Mouse (Mus musculus) embryonic facial prominence, embryonic 15.5 days (tissue): ENCODE measurements around the gene Wnt7a. TPM values are rescaled to one million over a fixed set of nuclear protein-coding genes. Genes with fewer than 3 reads are reported as not detected.

Source experiments
- ATAC-seq: fragments of 200-750 bp; cut with Nextera tagmentation; 2 replicates; pipeline ENCODE4 v1.8.0; 2017; ENCODE audit warnings: low read depth, moderate TSS enrichment; ENCODE audit not compliant: insufficient number of reproducible peaks, low FRiP score, low TSS enrichment
- H3K27ac ChIP-seq: fragments of 300-500 bp; sonication (generic); replicated peaks from 2 replicates; pipeline ENCODE4 v1.5.1; 2015; ENCODE audit warnings: mild to moderate bottlenecking, inconsistent platforms
- H3K27me3 ChIP-seq: fragments of 300-500 bp; sonication (generic); 2 replicates; pipeline ENCODE4 v1.6.1; 2015; ENCODE audit warnings: inconsistent platforms
- H3K36me3 ChIP-seq: fragments of 300-500 bp; sonication (generic); 2 replicates; pipeline ENCODE4 v1.6.1; 2015; ENCODE audit warnings: mild to moderate bottlenecking, inconsistent platforms
- H3K4me1 ChIP-seq: fragments of 300-500 bp; sonication (generic); 2 replicates; pipeline ENCODE4 v1.6.1; 2015; ENCODE audit warnings: inconsistent platforms
- H3K4me2 ChIP-seq: fragments of 300-500 bp; sonication (generic); replicated peaks from 2 replicates; pipeline ENCODE4 v1.6.1; 2015; ENCODE audit warnings: mild to moderate bottlenecking, inconsistent platforms
- H3K4me3 ChIP-seq: fragments of 300-500 bp; sonication (generic); replicated peaks from 2 replicates; pipeline ENCODE4 v1.5.1; 2015; ENCODE audit warnings: mild to moderate bottlenecking, inconsistent platforms
- H3K9ac ChIP-seq: fragments of 300-500 bp; sonication (generic); 2 replicates; pipeline ENCODE4 v1.6.1; 2015; ENCODE audit warnings: inconsistent platforms
- H3K9me3 ChIP-seq: fragments of 300-500 bp; sonication (generic); replicated peaks from 2 replicates; pipeline ENCODE4 v1.6.1; 2016; ENCODE audit warnings: inconsistent platforms
- WGBS: fragments of 180-500 bp; shearing (Covaris S2); methylation state at CpG from one replicate; pipeline ENCODE4 v1.1.7; 2015; 5-methylcytosine and 5-hydroxymethylcytosine counted together
- polyA plus RNA-seq: library from polyadenylated mRNA; unstranded; fragments of >200 nt; fragmentation: Nextera tagmentation; extraction: Ambion mirVana; gene quantifications from 2 replicates; pipeline ENCODE4 v1.2.1, GENCODE M21; 2015

Wnt7a gene
- polyA plus RNA-seq = 0.66 and 1.1 TPM in 2 replicates

GRCm38 (mm10) chr6:91410961-91411368 is at the start of gene Wnt7a:
Gene Wnt7a (minus strand): TSS chr6:91411363.
- Histone ChIP-seq H3K9ac (0 out of 2 replicates have a peak within 1 kb of the TSS, but pooled peaks have one; percentile 18), H3K27me3 (peaks cover 87% of the 10 kb centered on the region), H3K9me3 (no peaks in the 10 kb centered on the region), H3K4me3 (peak within 1 kb of the TSS; percentile 53), H3K36me3 (no peaks in the 10 kb centered on the region), H3K27ac (no peak within 1 kb of the TSS), H3K4me2 (peak within 1 kb of the TSS; percentile 98), H3K4me1 (peaks cover 27% of the 10 kb centered on the region)
- under 1% methylated on average over 51 of the region's 51 CpGs for WGBS
- ATAC-seq = peak; percentile 10; the same call in 1 of the 2 replicates

GRCm38 (mm10) chr6:91459471-91459870 is 48.3 kb upstream of the Wnt7a start:
- Histone ChIP-seq H3K9me3 (no peaks in the 10 kb centered on the region), H3K4me3 (no peak overlapping the region), H3K36me3 (peaks cover 15% of the 10 kb centered on the region; the same call in 1 of the 2 replicates), H3K4me1 (no peaks in the 10 kb centered on the region), H3K27me3 (no peaks in the 10 kb centered on the region), H3K9ac (no peak overlapping the region), H3K4me2 (no peak overlapping the region), H3K27ac (no peak overlapping the region)
- WGBS = 82% methylated on average over 1 of the region's 1 CpGs
- no peak for ATAC-seq

- no peak for ATAC-seq
Observed at GRCm38 (mm10) chr6:91454546-91454945, 43.4 kb upstream of the Wnt7a start.

GRCm38 (mm10) chr6:91452056-91452455 is 40.9 kb upstream of the Wnt7a start:
- Histone ChIP-seq H3K27me3 (0 out of 2 replicates have a peak, but pooled peaks cover 4% of the 10 kb centered on the region), H3K36me3 (no peaks in the 10 kb centered on the region), H3K9ac (no peak overlapping the region), H3K4me3 (no peak overlapping the region), H3K27ac (no peak overlapping the region), H3K4me2 (no peak overlapping the region), H3K4me1 (no peaks in the 10 kb centered on the region), H3K9me3 (no peaks in the 10 kb centered on the region)
- 44% methylated on average over 1 of the region's 1 CpGs for WGBS
- ATAC-seq = no peak

More at GRCm38 (mm10) chr6:91454546-91454945, 43.4 kb upstream of the Wnt7a start:
- Histone ChIP-seq H3K4me3 (no peak overlapping the region), H3K9me3 (no peaks in the 10 kb centered on the region), H3K27me3 (no peaks in the 10 kb centered on the region), H3K4me1 (no peaks in the 10 kb centered on the region), H3K27ac (no peak overlapping the region), H3K36me3 (no peaks in the 10 kb centered on the region), H3K4me2 (no peak overlapping the region), H3K9ac (no peak overlapping the region)
- WGBS = 40% methylated on average over 5 of the region's 5 CpGs

- Histone ChIP-seq H3K4me1 (no peaks in the 10 kb centered on the region), H3K9me3 (no peaks in the 10 kb centered on the region), H3K27ac (no peak overlapping the region), H3K9ac (no peak overlapping the region), H3K36me3 (no peaks in the 10 kb centered on the region), H3K27me3 (0 out of 2 replicates have a peak, but pooled peaks cover 4% of the 10 kb centered on the region), H3K4me2 (no peak overlapping the region), H3K4me3 (no peak overlapping the region)
- ATAC-seq = no peak
- 57% methylated on average over 3 of the region's 3 CpGs for WGBS
Observed at GRCm38 (mm10) chr6:91449472-91450225, 38.5 kb upstream of the Wnt7a start.

- no peak overlapping the region for H3K4me3 ChIP-seq
- H3K9ac ChIP-seq = no peak overlapping the region
- 0 out of 2 replicates have a peak, but pooled peaks cover 4% of the 10 kb centered on the region for H3K27me3 ChIP-seq
- WGBS = 81% methylated on average over 3 of the region's 3 CpGs
- H3K36me3 ChIP-seq = no peaks in the 10 kb centered on the region
- H3K9me3 ChIP-seq = no peaks in the 10 kb centered on the region
- no peak overlapping the region for H3K27ac ChIP-seq
- ATAC-seq = no peak
- H3K4me1 ChIP-seq = peaks cover 6% of the 10 kb centered on the region
- H3K4me2 ChIP-seq = no peak overlapping the region
Observed at GRCm38 (mm10) chr6:91445316-91445715, 34.2 kb upstream of the Wnt7a start.

GRCm38 (mm10) chr6:91441145-91441662 is 30.0 kb upstream of the Wnt7a start:
- peak overlapping the region; percentile 92 for H3K4me2 ChIP-seq
- peaks cover 10% of the 10 kb centered on the region; the same call in 1 of the 2 replicates for H3K27me3 ChIP-seq
- H3K36me3 ChIP-seq = no peaks in the 10 kb centered on the region
- 2% methylated on average over 19 of the region's 19 CpGs for WGBS
- H3K4me1 ChIP-seq = peaks cover 6% of the 10 kb centered on the region
- H3K27ac ChIP-seq = peak overlapping the region; percentile 58; the same call in 1 of the 2 replicates
- peak overlapping the region; percentile 46 for H3K9ac ChIP-seq
- no peaks in the 10 kb centered on the region for H3K9me3 ChIP-seq
- ATAC-seq = peak; percentile 40; the same call in 1 of the 2 replicates
- peak overlapping the region; percentile 70 for H3K4me3 ChIP-seq

- no peaks in the 10 kb centered on the region for H3K36me3 ChIP-seq
- ATAC-seq = peak; percentile 94
- peak overlapping the region; percentile 70 for H3K4me3 ChIP-seq
- peaks cover 10% of the 10 kb centered on the region; the same call in 1 of the 2 replicates for H3K27me3 ChIP-seq
- peak overlapping the region; percentile 46 for H3K9ac ChIP-seq
- peaks cover 6% of the 10 kb centered on the region for H3K4me1 ChIP-seq
- no peaks in the 10 kb centered on the region for H3K9me3 ChIP-seq
- H3K27ac ChIP-seq = peak overlapping the region; percentile 58
- 2% methylated on average over 30 of the region's 30 CpGs for WGBS
- H3K4me2 ChIP-seq = peak overlapping the region; percentile 92
Observed at GRCm38 (mm10) chr6:91440474-91441144, 29.4 kb upstream of the Wnt7a start.

GRCm38 (mm10) chr6:91424151-91424550 is 13.0 kb upstream of the Wnt7a start:
- Histone ChIP-seq H3K4me2 (no peak overlapping the region), H3K9me3 (no peaks in the 10 kb centered on the region), H3K4me1 (no peaks in the 10 kb centered on the region), H3K9ac (no peak overlapping the region), H3K27ac (no peak overlapping the region), H3K36me3 (no peaks in the 10 kb centered on the region), H3K4me3 (no peak overlapping the region), H3K27me3 (peaks cover 8% of the 10 kb centered on the region)
- WGBS = 47% methylated on average over 4 of the region's 4 CpGs
- no peak for ATAC-seq

GRCm38 (mm10) chr6:91421629-91422028 is 10.5 kb upstream of the Wnt7a start:
- no peak overlapping the region for H3K4me3 ChIP-seq
- H3K4me1 ChIP-seq = no peaks in the 10 kb centered on the region
- no peak overlapping the region for H3K9ac ChIP-seq
- no peak overlapping the region for H3K27ac ChIP-seq
- H3K4me2 ChIP-seq = no peak overlapping the region
- peaks cover 18% of the 10 kb centered on the region for H3K27me3 ChIP-seq
- H3K9me3 ChIP-seq = no peaks in the 10 kb centered on the region
- WGBS = 59% methylated on average over 4 of the region's 4 CpGs
- ATAC-seq = no peak
- no peaks in the 10 kb centered on the region for H3K36me3 ChIP-seq

GRCm38 (mm10) chr6:91417291-91417845 is 6.2 kb upstream of the Wnt7a start:
- WGBS = 75% methylated on average over 5 of the region's 5 CpGs
- no peaks in the 10 kb centered on the region for H3K36me3 ChIP-seq
- no peak overlapping the region for H3K4me3 ChIP-seq
- peaks cover 58% of the 10 kb centered on the region for H3K27me3 ChIP-seq
- no peak overlapping the region for H3K4me2 ChIP-seq
- no peak overlapping the region for H3K9ac ChIP-seq
- ATAC-seq = no peak
- H3K27ac ChIP-seq = no peak overlapping the region
- no peaks in the 10 kb centered on the region for H3K4me1 ChIP-seq
- no peaks in the 10 kb centered on the region for H3K9me3 ChIP-seq
